Mouse (Mus musculus) spleen, adult 2 months (tissue): Measurements from ENCODE around the gene Sell.

Source experiments
- CTCF ChIP-seq: fragments of 200-500 bp; IDR thresholded peaks from 2 replicates; pipeline ENCODE4 v1.5.1; 2011; ENCODE audit warnings: mild to moderate bottlenecking, inconsistent platforms; ENCODE audit not compliant: insufficient read depth, insufficient read length, insufficient replicate concordance; ENCODE audit errors: extremely low read depth
- POLR2A ChIP-seq: fragments of 200-500 bp; IDR thresholded peaks from 2 replicates; pipeline ENCODE4 v1.6.1; 2011; ENCODE audit warnings: low read depth, low read length, inconsistent platforms

- TF ChIP-seq CTCF: no peak
- TF ChIP-seq POLR2A: no peak
Observed at GRCm38 (mm10) chr1:164025685-164026084, 36.1 kb upstream of the Sell start.
